ENCODE assay signal across 8 mouse cellular contexts in genomic region chr4:71130946-71131669, GRCm38 (mm10).
DNase-seq lines count a peak whose midpoint lies in the region; ATAC-seq lines count a peak whose summit lies in the region.

No protein-coding gene starts in this region.

- H3K27ac ChIP-seq in embryonic facial prominence, embryonic 10.5 days (replicated peaks): no peak overlapping the region
- H3K27ac ChIP-seq in intestine, embryonic 16.5 days (ENCODE audit: low read length): no peak overlapping the region
- H3K27ac ChIP-seq in midbrain, embryonic 16.5 days (ENCODE audit: low read length): no peak overlapping the region
- H3K27ac ChIP-seq in heart, embryonic 12.5 days (ENCODE audit: poor library complexity, severe bottlenecking): no peak overlapping the region

- no peaks in the 10 kb centered on the region for H3K9me3 ChIP-seq in embryonic facial prominence, embryonic 10.5 days
- H3K9me3 ChIP-seq in intestine, embryonic 16.5 days (ENCODE audit: control insufficient read depth, low read length): no peaks in the 10 kb centered on the region
- no peaks in the 10 kb centered on the region for H3K9me3 ChIP-seq in midbrain, embryonic 16.5 days (replicated peaks; ENCODE audit: control insufficient read depth, low read length, poor library complexity, severe bottlenecking)
- no peaks in the 10 kb centered on the region; the same call in 1 of the 2 replicates for H3K9me3 ChIP-seq in heart, embryonic 12.5 days (replicated peaks)

- no peak overlapping the region for H3K4me3 ChIP-seq in embryonic facial prominence, embryonic 10.5 days
- no peak overlapping the region for H3K4me3 ChIP-seq in intestine, embryonic 16.5 days (ENCODE audit: low read length)
- H3K4me3 ChIP-seq in midbrain, embryonic 16.5 days (ENCODE audit: low read depth, low read length): no peak overlapping the region
- H3K4me3 ChIP-seq in heart, embryonic 12.5 days: no peak overlapping the region

- 35% methylated on average over 7 of the region's 7 CpGs for WGBS in embryonic facial prominence, embryonic 10.5 days
- 49% methylated on average over 7 of the region's 7 CpGs for WGBS in intestine, embryonic 16.5 days
- 32% methylated on average over 7 of the region's 7 CpGs for WGBS in midbrain, embryonic 16.5 days
- WGBS in heart, embryonic 12.5 days: 64% methylated on average over 7 of the region's 7 CpGs

- no peaks in the 10 kb centered on the region for H3K36me3 ChIP-seq in embryonic facial prominence, embryonic 10.5 days (replicated peaks)
- no peaks in the 10 kb centered on the region for H3K36me3 ChIP-seq in intestine, embryonic 16.5 days (ENCODE audit: control insufficient read depth, insufficient read depth, low read length)
- H3K36me3 ChIP-seq in midbrain, embryonic 16.5 days (ENCODE audit: control insufficient read depth, insufficient read depth, low read length): no peaks in the 10 kb centered on the region
- H3K36me3 ChIP-seq in heart, embryonic 12.5 days: no peaks in the 10 kb centered on the region

- intact Hi-C loops in gastrocnemius, postnatal 14 days (cut with DNase I; ENCODE audit: low total_unique reads): no loop called here

- DNase-seq in gastrocnemius, postnatal 14 days: peak; percentile 4
- DNase-seq in gastrocnemius, adult 18-20 months (ENCODE audit: low spot score): no peak
- DNase-seq in embryonic facial prominence, embryonic 10.5 days (ENCODE audit: low spot score): peak; percentile 72
- no peak for DNase-seq in cerebellum, postnatal 25 days
- DNase-seq in urinary bladder, postnatal 10 days (ENCODE audit: low spot score): no peak

- H3K4me1 ChIP-seq in embryonic facial prominence, embryonic 10.5 days: peaks cover 22% of the 10 kb centered on the region
- no peaks in the 10 kb centered on the region for H3K4me1 ChIP-seq in intestine, embryonic 16.5 days (ENCODE audit: control insufficient read depth, insufficient read depth, low read length)
- peaks cover 3% of the 10 kb centered on the region; the same call in 1 of the 2 replicates for H3K4me1 ChIP-seq in midbrain, embryonic 16.5 days (ENCODE audit: control insufficient read depth, insufficient read depth, low read length)
- H3K4me1 ChIP-seq in heart, embryonic 12.5 days (replicated peaks): no peaks in the 10 kb centered on the region

- peak; percentile 50 for ATAC-seq in intestine, embryonic 16.5 days
- ATAC-seq in midbrain, embryonic 16.5 days: peak; percentile 85
- no peak for ATAC-seq in heart, embryonic 12.5 days (ENCODE audit: insufficient number of reproducible peaks, low FRiP score)

- H3K27me3 ChIP-seq in embryonic facial prominence, embryonic 10.5 days (replicated peaks; ENCODE audit: low read depth, poor library complexity, severe bottlenecking): no peaks in the 10 kb centered on the region
- no peaks in the 10 kb centered on the region for H3K27me3 ChIP-seq in intestine, embryonic 16.5 days (replicated peaks; ENCODE audit: control insufficient read depth, insufficient read depth, low read length)
- H3K27me3 ChIP-seq in midbrain, embryonic 16.5 days (ENCODE audit: control insufficient read depth, insufficient read depth, low read depth, low read length): no peaks in the 10 kb centered on the region
- H3K27me3 ChIP-seq in heart, embryonic 12.5 days (replicated peaks): no peaks in the 10 kb centered on the region

- H3K4me2 ChIP-seq in intestine, embryonic 16.5 days (ENCODE audit: low read depth, low read length): no peak overlapping the region
- no peak overlapping the region for H3K4me2 ChIP-seq in midbrain, embryonic 16.5 days (ENCODE audit: low read length)
- no peak overlapping the region for H3K4me2 ChIP-seq in heart, embryonic 12.5 days

- no peak overlapping the region for H3K9ac ChIP-seq in intestine, embryonic 16.5 days (ENCODE audit: low read depth, low read length)
- no peak overlapping the region for H3K9ac ChIP-seq in midbrain, embryonic 16.5 days (ENCODE audit: low read depth, low read length)
- H3K9ac ChIP-seq in heart, embryonic 12.5 days: no peak overlapping the region

Comparison
In these comparisons a context has a peak if more than half of its experiments do, and no peak if none do; other contexts are left out.
1. DNase-seq: peak in gastrocnemius, postnatal 14 days (single experiment) and embryonic facial prominence, embryonic 10.5 days (single experiment); none in gastrocnemius, adult 18-20 months (single experiment), cerebellum, postnatal 25 days (0 of 2) and urinary bladder, postnatal 10 days (single experiment).